Mouse (Mus musculus): ENCODE results near the gene Nlrc4.

GRCm38 (mm10) chr17:74453928-74454327 is 5.0 kb downstream of the Nlrc4 start:
- no peak for TF ChIP-seq CTCF (IDR thresholded peaks at IDR 0.05; ENCODE audit: extremely low read depth, insufficient read depth, low read length)
- TF ChIP-seq POLR2A (IDR thresholded peaks at IDR 0.05; ENCODE audit: extremely low read depth, insufficient read depth, low read length) = no peak
